Mouse (Mus musculus): ENCODE data around the gene Ano6. TPM values are rescaled to one million over a fixed set of nuclear protein-coding genes. Genes with fewer than 3 reads are reported as not detected.
A peak's percentile ranks its signal among the peaks of the same experiment; 100 is the strongest.

The Ano6 gene
- polyA plus RNA-seq, 1 experiment from 2014 or later: 29.7 TPM

- Histone ChIP-seq H3K4me2 (no peak overlapping the region), H3K27me3 (replicated peaks) (no peaks in the 10 kb centered on the region), H3K9me3 (no peaks in the 10 kb centered on the region), H3K4me1 (no peaks in the 10 kb centered on the region), H3K36me3 (replicated peaks) (0 out of 2 replicates have a peak, but pooled peaks cover 4% of the 10 kb centered on the region), H3K9ac (no peak overlapping the region), H3K4me3 (no peak overlapping the region), H3K27ac (no peak overlapping the region)
- 77% methylated on average over 12 of the region's 12 CpGs for WGBS
- no peak for ATAC-seq (replicated peaks)
Measured at GRCm38 (mm10) chr15:95897653-95898052, 107.0 kb downstream of the Ano6 start.

GRCm38 (mm10) chr15:95898438-95898837 is 107.8 kb downstream of the Ano6 start:
- Histone ChIP-seq H3K9ac (no peak overlapping the region), H3K27ac (no peak overlapping the region), H3K36me3 (replicated peaks) (0 out of 2 replicates have a peak, but pooled peaks cover 4% of the 10 kb centered on the region), H3K4me2 (no peak overlapping the region), H3K4me1 (peaks cover under 1% of the 10 kb centered on the region), H3K27me3 (replicated peaks) (no peaks in the 10 kb centered on the region), H3K9me3 (no peaks in the 10 kb centered on the region), H3K4me3 (no peak overlapping the region)
- WGBS: 96% methylated on average over 6 of the region's 6 CpGs
- no peak for ATAC-seq (replicated peaks)

- ATAC-seq (replicated peaks): no peak
- WGBS: 95% methylated on average over 5 of the region's 5 CpGs
- H3K36me3 ChIP-seq (replicated peaks): no peaks in the 10 kb centered on the region
- no peak overlapping the region for H3K4me3 ChIP-seq
- H3K9me3 ChIP-seq: no peaks in the 10 kb centered on the region
- peaks cover 11% of the 10 kb centered on the region for H3K4me1 ChIP-seq
- H3K9ac ChIP-seq: no peak overlapping the region
- H3K27ac ChIP-seq: no peak overlapping the region
- no peak overlapping the region for H3K4me2 ChIP-seq
- H3K27me3 ChIP-seq (replicated peaks): no peaks in the 10 kb centered on the region
Measured at GRCm38 (mm10) chr15:95902396-95902795, 111.8 kb downstream of the Ano6 start.

GRCm38 (mm10) chr15:95904247-95904646 is 113.6 kb downstream of the Ano6 start:
- Histone ChIP-seq H3K4me2 (no peak overlapping the region), H3K4me3 (no peak overlapping the region), H3K4me1 (peaks cover 11% of the 10 kb centered on the region), H3K36me3 (replicated peaks) (no peaks in the 10 kb centered on the region), H3K9me3 (no peaks in the 10 kb centered on the region), H3K27me3 (replicated peaks) (no peaks in the 10 kb centered on the region), H3K27ac (no peak overlapping the region), H3K9ac (no peak overlapping the region)
- WGBS: 59% methylated on average over 14 of the region's 14 CpGs
- no peak for ATAC-seq (replicated peaks)

- H3K9ac ChIP-seq: no peak overlapping the region
- no peak overlapping the region for H3K27ac ChIP-seq
- H3K4me3 ChIP-seq: no peak overlapping the region
- no peak overlapping the region for H3K4me2 ChIP-seq
- no peaks in the 10 kb centered on the region for H3K36me3 ChIP-seq (replicated peaks)
- peaks cover 11% of the 10 kb centered on the region for H3K4me1 ChIP-seq
- H3K27me3 ChIP-seq (replicated peaks): no peaks in the 10 kb centered on the region
- no peaks in the 10 kb centered on the region for H3K9me3 ChIP-seq
- no peak for ATAC-seq (replicated peaks)
- WGBS: 85% methylated on average over 7 of the region's 7 CpGs
Measured at GRCm38 (mm10) chr15:95906017-95906749, 115.5 kb downstream of the Ano6 start.

- no peaks in the 10 kb centered on the region for H3K9me3 ChIP-seq
- no peak for ATAC-seq (replicated peaks)
- H3K4me3 ChIP-seq: no peak overlapping the region
- H3K4me2 ChIP-seq: no peak overlapping the region
- H3K4me1 ChIP-seq: peaks cover 11% of the 10 kb centered on the region
- H3K9ac ChIP-seq: no peak overlapping the region
- H3K27ac ChIP-seq: no peak overlapping the region
- WGBS: 94% methylated on average over 1 of the region's 1 CpGs
- no peaks in the 10 kb centered on the region for H3K36me3 ChIP-seq (replicated peaks)
- no peaks in the 10 kb centered on the region for H3K27me3 ChIP-seq (replicated peaks)
Measured at GRCm38 (mm10) chr15:95906891-95907290, 116.2 kb downstream of the Ano6 start.

- 76% methylated on average over 10 of the region's 10 CpGs for WGBS
- H3K4me2 ChIP-seq: no peak overlapping the region
- no peak overlapping the region for H3K4me3 ChIP-seq
- no peaks in the 10 kb centered on the region for H3K27me3 ChIP-seq (replicated peaks)
- H3K9ac ChIP-seq: no peak overlapping the region
- H3K4me1 ChIP-seq: peaks cover 11% of the 10 kb centered on the region
- H3K9me3 ChIP-seq: no peaks in the 10 kb centered on the region
- no peaks in the 10 kb centered on the region for H3K36me3 ChIP-seq (replicated peaks)
- no peak overlapping the region for H3K27ac ChIP-seq
- 0 out of 2 replicates have a peak, but pooled peaks have one; percentile 39 for ATAC-seq (replicated peaks)
Measured at GRCm38 (mm10) chr15:95907337-95907736, 116.7 kb downstream of the Ano6 start.

- H3K9me3 ChIP-seq: no peaks in the 10 kb centered on the region
- no peak overlapping the region for H3K27ac ChIP-seq
- H3K4me2 ChIP-seq: no peak overlapping the region
- H3K4me1 ChIP-seq: peaks cover 11% of the 10 kb centered on the region
- 95% methylated on average over 1 of the region's 1 CpGs for WGBS
- H3K4me3 ChIP-seq: no peak overlapping the region
- no peaks in the 10 kb centered on the region for H3K36me3 ChIP-seq (replicated peaks)
- ATAC-seq (replicated peaks): no peak
- no peak overlapping the region for H3K9ac ChIP-seq
- no peaks in the 10 kb centered on the region for H3K27me3 ChIP-seq (replicated peaks)
Measured at GRCm38 (mm10) chr15:95907909-95908308, 117.3 kb downstream of the Ano6 start.

GRCm38 (mm10) chr15:95910099-95910780 is 119.6 kb downstream of the Ano6 start:
- WGBS: 51% methylated on average over 3 of the region's 3 CpGs
- H3K27me3 ChIP-seq (replicated peaks): no peaks in the 10 kb centered on the region
- H3K4me1 ChIP-seq: no peaks in the 10 kb centered on the region; the same call in 1 of the 2 replicates
- no peak overlapping the region for H3K4me3 ChIP-seq
- no peaks in the 10 kb centered on the region for H3K9me3 ChIP-seq
- no peak overlapping the region for H3K27ac ChIP-seq
- no peak for ATAC-seq (replicated peaks)
- H3K9ac ChIP-seq: no peak overlapping the region
- H3K36me3 ChIP-seq (replicated peaks): no peaks in the 10 kb centered on the region
- no peak overlapping the region for H3K4me2 ChIP-seq

- ATAC-seq (replicated peaks): no peak
- WGBS: 88% methylated on average over 3 of the region's 3 CpGs
- no peak overlapping the region for H3K4me2 ChIP-seq
- H3K4me1 ChIP-seq: peaks cover 5% of the 10 kb centered on the region
- no peaks in the 10 kb centered on the region for H3K27me3 ChIP-seq (replicated peaks)
- no peaks in the 10 kb centered on the region for H3K36me3 ChIP-seq (replicated peaks)
- H3K9ac ChIP-seq: no peak overlapping the region
- no peak overlapping the region for H3K27ac ChIP-seq
- no peak overlapping the region for H3K4me3 ChIP-seq
- no peaks in the 10 kb centered on the region for H3K9me3 ChIP-seq
Measured at GRCm38 (mm10) chr15:95914963-95915362, 124.3 kb downstream of the Ano6 start.

- WGBS: 97% methylated on average over 3 of the region's 3 CpGs
- no peak overlapping the region for H3K4me2 ChIP-seq
- no peaks in the 10 kb centered on the region for H3K9me3 ChIP-seq
- H3K36me3 ChIP-seq (replicated peaks): no peaks in the 10 kb centered on the region
- H3K27ac ChIP-seq: no peak overlapping the region
- H3K9ac ChIP-seq: no peak overlapping the region
- H3K4me3 ChIP-seq: no peak overlapping the region
- ATAC-seq (replicated peaks): no peak
- peaks cover 8% of the 10 kb centered on the region for H3K4me1 ChIP-seq
- H3K27me3 ChIP-seq (replicated peaks): no peaks in the 10 kb centered on the region
Measured at GRCm38 (mm10) chr15:95915477-95915876, 124.8 kb downstream of the Ano6 start.

GRCm38 (mm10) chr15:95917330-95917729 is 126.7 kb downstream of the Ano6 start:
- no peak for ATAC-seq (replicated peaks)
- WGBS: 85% methylated on average over 3 of the region's 3 CpGs

GRCm38 (mm10) chr15:95920047-95920446 is 129.4 kb downstream of the Ano6 start:
- no peaks in the 10 kb centered on the region for H3K27me3 ChIP-seq (replicated peaks)
- H3K9me3 ChIP-seq: no peaks in the 10 kb centered on the region
- H3K4me2 ChIP-seq: peak overlapping the region; percentile 12
- peak overlapping the region; percentile 61 for H3K27ac ChIP-seq
- peaks cover 8% of the 10 kb centered on the region for H3K4me1 ChIP-seq
- H3K36me3 ChIP-seq (replicated peaks): no peaks in the 10 kb centered on the region
- no peak overlapping the region for H3K9ac ChIP-seq
- WGBS: 53% methylated on average over 9 of the region's 9 CpGs
- ATAC-seq (replicated peaks): no peak
- H3K4me3 ChIP-seq: no peak overlapping the region

More at GRCm38 (mm10) chr15:95917330-95917729, 126.7 kb downstream of the Ano6 start:
- Histone ChIP-seq H3K9ac (no peak overlapping the region), H3K27me3 (replicated peaks) (no peaks in the 10 kb centered on the region), H3K4me2 (no peak overlapping the region), H3K4me1 (peaks cover 8% of the 10 kb centered on the region), H3K36me3 (replicated peaks) (no peaks in the 10 kb centered on the region), H3K4me3 (no peak overlapping the region), H3K27ac (no peak overlapping the region), H3K9me3 (no peaks in the 10 kb centered on the region)

Data from midbrain, embryonic 15.5 days (tissue).